Mouse (Mus musculus) hindbrain, embryonic 14.5 days (tissue): ENCODE data around the gene Ddah1. TPM values are rescaled to one million over a fixed set of nuclear protein-coding genes. Genes with fewer than 3 reads are reported as not detected.

Experiments
- ATAC-seq: fragments of 200-750 bp; cut with Nextera tagmentation; 2 replicates; pipeline ENCODE4 v1.8.0; 2017; ENCODE audit warnings: moderate number of reproducible peaks, mild to moderate bottlenecking, moderate TSS enrichment, moderate library complexity; ENCODE audit not compliant: low FRiP score
- DNase-seq: peaks from one replicate; pipeline ENCODE4 v3.0.0-alpha.2; 2015; ENCODE audit warnings: low spot score
- H3K27ac ChIP-seq: fragments of 300-500 bp; sonication (generic); 2 replicates; pipeline ENCODE4 v1.5.1; 2014; ENCODE audit warnings: mild to moderate bottlenecking, moderate library complexity
- H3K27me3 ChIP-seq: fragments of 300-500 bp; sonication (generic); 2 replicates; pipeline ENCODE4 v1.6.1; 2014; ENCODE audit warnings: mild to moderate bottlenecking, low read length, mixed read lengths; ENCODE audit not compliant: control insufficient read depth, insufficient read depth
- H3K36me3 ChIP-seq: fragments of 300-500 bp; sonication (generic); replicated peaks from 2 replicates; pipeline ENCODE4 v1.6.1; 2014; ENCODE audit not compliant: control insufficient read depth, insufficient read depth
- H3K4me1 ChIP-seq: fragments of 300-500 bp; sonication (generic); replicated peaks from 2 replicates; pipeline ENCODE4 v1.6.1; 2014; ENCODE audit warnings: antibody characterized with exemption, low read length, mixed read lengths; ENCODE audit not compliant: control insufficient read depth, insufficient read depth
- H3K4me2 ChIP-seq: fragments of 300-500 bp; sonication (generic); replicated peaks from 2 replicates; pipeline ENCODE4 v1.6.1; 2014; ENCODE audit warnings: mild to moderate bottlenecking, moderate library complexity
- H3K4me3 ChIP-seq: fragments of 300-500 bp; sonication (generic); replicated peaks from 2 replicates; pipeline ENCODE4 v1.5.1; 2014; ENCODE audit warnings: mild to moderate bottlenecking, low read length
- H3K9ac ChIP-seq: fragments of 300-500 bp; sonication (generic); 2 replicates; pipeline ENCODE4 v1.6.1; 2014
- H3K9me3 ChIP-seq: fragments of 300-500 bp; sonication (generic); 2 replicates; pipeline ENCODE4 v1.6.1; 2016; ENCODE audit warnings: low read length; ENCODE audit not compliant: control insufficient read depth
- WGBS: fragments of 180-500 bp; shearing (Covaris S2); extraction: QIAGEN DNeasy Blood & Tissue Kit; methylation state at CpG from one replicate; pipeline ENCODE4 v1.1.7; 2014; 5-methylcytosine and 5-hydroxymethylcytosine counted together
- polyA plus RNA-seq: library from polyadenylated mRNA; unstranded; fragments of >200 nt; fragmentation: Nextera tagmentation; extraction: Ambion mirVana; gene quantifications from 2 replicates; pipeline ENCODE4 v1.2.1, GENCODE M21; 2014

Gene Ddah1
- polyA plus RNA-seq, 1 experiment from 2014 or later: 102 TPM

DNA sequence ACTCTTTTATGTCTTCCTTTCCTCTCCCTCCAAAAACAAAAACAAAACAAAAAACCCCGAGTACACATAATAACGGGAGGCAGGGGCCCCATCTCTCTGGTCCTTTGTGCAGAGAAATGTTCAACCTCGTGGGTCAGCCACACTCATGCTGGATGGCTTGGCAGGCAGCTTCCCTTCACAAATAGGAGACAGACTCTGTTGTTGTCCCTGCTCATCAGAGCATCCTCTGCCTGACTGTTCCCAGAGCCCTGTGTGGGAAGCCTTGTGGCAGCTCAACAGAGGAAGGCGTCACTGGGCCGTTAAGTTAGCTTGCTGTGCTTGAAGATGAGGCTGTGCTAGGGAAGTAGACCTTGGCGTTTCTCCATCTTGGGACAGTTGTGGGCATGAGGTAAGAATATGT, 58.8 kb downstream of the Ddah1 start:
- H3K9ac ChIP-seq: no peak overlapping the region
- no peaks in the 10 kb centered on the region for H3K9me3 ChIP-seq
- peak; percentile 49; the same call in 1 of the 2 replicates for ATAC-seq
- H3K27me3 ChIP-seq: no peaks in the 10 kb centered on the region
- H3K4me3 ChIP-seq: no peak overlapping the region
- DNase-seq: no peak
- no peaks in the 10 kb centered on the region for H3K36me3 ChIP-seq
- no peak overlapping the region for H3K4me2 ChIP-seq
- peaks cover 4% of the 10 kb centered on the region; the same call in 1 of the 2 replicates for H3K4me1 ChIP-seq
- H3K27ac ChIP-seq: 0 out of 2 replicates have a peak overlapping the region, but pooled peaks have one; percentile 0
- 18% methylated on average over 6 of the region's 6 CpGs for WGBS

DNA sequence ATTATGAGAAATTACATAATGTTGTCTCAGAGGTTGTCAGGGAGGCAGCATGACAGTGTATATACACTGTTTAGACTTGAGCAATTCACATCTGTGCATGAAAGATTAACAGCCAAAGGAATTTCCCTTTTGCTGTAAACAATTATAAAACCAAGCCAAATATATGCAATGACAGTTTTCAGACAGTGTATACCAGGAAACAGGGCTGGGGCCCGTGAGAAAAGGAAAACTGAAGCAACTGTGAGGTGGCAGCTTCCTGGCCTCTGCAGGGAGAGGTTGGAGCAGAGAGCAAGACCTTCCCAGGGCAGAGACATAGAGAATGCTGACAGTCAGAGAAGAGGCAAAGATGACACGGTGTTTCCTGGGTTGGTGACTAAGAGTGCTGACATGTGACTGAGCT, 62.0 kb downstream of the Ddah1 start:
- no peak overlapping the region for H3K4me2 ChIP-seq
- no peak overlapping the region for H3K4me3 ChIP-seq
- H3K27ac ChIP-seq: no peak overlapping the region
- H3K36me3 ChIP-seq: no peaks in the 10 kb centered on the region
- H3K9me3 ChIP-seq: no peaks in the 10 kb centered on the region
- no peak overlapping the region for H3K9ac ChIP-seq
- H3K4me1 ChIP-seq: peaks cover 6% of the 10 kb centered on the region
- 80% methylated on average over 2 of the region's 2 CpGs for WGBS
- ATAC-seq (no peak), DNase-seq (no peak)
- no peaks in the 10 kb centered on the region for H3K27me3 ChIP-seq

DNA sequence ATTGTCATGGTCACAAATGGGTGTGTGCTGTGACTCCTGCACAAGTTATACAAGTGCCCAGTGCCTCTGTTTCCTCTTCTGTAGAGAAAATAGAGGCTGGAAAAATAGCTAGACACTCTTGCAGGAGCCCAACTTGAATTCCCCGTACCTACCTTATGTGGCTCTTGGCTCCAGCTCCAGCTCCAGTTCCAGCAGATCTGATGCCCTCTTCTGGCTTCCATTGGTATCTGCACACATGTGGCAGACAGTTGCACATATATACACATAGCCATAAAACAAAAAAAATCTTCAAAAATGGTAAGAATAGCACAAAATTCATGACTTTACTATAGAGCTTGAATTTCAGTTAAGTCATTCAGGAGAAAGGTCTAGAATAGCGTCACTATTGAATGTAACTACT, 62.5 kb downstream of the Ddah1 start:
- Histone ChIP-seq H3K27me3 (no peaks in the 10 kb centered on the region), H3K4me2 (no peak overlapping the region), H3K9ac (no peak overlapping the region), H3K27ac (no peak overlapping the region), H3K4me3 (no peak overlapping the region), H3K9me3 (no peaks in the 10 kb centered on the region), H3K36me3 (no peaks in the 10 kb centered on the region), H3K4me1 (peaks cover 10% of the 10 kb centered on the region)
- 97% methylated on average over 2 of the region's 2 CpGs for WGBS
- DNase-seq: no peak
- ATAC-seq: no peak

DNA sequence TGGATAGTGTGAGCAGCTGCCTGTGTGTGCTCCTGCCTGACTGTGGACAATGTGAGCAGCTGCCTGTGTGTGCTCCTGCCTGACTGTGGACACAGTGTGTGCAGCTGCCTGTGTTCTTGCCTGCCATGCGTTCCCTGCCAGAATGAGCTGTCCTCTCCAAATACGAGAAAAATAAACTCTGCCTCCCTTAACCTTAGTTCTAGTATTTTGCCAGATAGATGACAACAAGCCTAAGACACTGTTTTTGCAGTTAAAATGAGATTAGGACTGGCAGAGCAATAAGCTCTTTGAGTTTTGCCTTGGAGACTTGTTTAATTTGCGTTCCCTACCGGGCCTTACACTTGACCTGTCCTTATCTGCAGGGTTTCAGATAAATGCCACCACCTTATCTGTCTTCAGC, 63.7 kb downstream of the Ddah1 start:
- H3K9ac ChIP-seq: no peak overlapping the region
- no peaks in the 10 kb centered on the region for H3K27me3 ChIP-seq
- no peaks in the 10 kb centered on the region for H3K9me3 ChIP-seq
- 75% methylated on average over 4 of the region's 4 CpGs for WGBS
- H3K4me1 ChIP-seq: peaks cover 16% of the 10 kb centered on the region
- H3K4me3 ChIP-seq: no peak overlapping the region
- H3K4me2 ChIP-seq: no peak overlapping the region
- DNase-seq (no peak), ATAC-seq (no peak)
- no peaks in the 10 kb centered on the region for H3K36me3 ChIP-seq
- H3K27ac ChIP-seq: no peak overlapping the region

DNA sequence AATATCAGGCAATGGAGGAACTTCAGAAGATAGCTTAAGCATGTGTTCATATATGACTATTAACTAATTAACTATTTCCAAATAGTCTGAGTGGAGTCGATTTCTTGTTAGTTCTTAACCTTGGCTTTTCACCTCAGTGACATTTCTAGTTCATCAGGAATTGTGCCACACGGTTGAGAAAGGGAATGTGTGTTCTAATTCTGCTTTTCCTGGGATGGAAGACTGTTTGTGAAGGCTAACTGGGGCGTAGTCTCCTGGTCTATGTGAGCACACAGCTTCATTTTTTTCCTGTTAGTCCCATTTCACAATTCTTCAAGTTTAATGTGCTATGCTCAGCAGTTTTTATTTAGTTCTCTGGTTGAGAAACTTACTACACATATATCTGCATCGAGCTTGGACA, 65.2 kb downstream of the Ddah1 start:
- H3K4me1 ChIP-seq: peaks cover 21% of the 10 kb centered on the region

DNA sequence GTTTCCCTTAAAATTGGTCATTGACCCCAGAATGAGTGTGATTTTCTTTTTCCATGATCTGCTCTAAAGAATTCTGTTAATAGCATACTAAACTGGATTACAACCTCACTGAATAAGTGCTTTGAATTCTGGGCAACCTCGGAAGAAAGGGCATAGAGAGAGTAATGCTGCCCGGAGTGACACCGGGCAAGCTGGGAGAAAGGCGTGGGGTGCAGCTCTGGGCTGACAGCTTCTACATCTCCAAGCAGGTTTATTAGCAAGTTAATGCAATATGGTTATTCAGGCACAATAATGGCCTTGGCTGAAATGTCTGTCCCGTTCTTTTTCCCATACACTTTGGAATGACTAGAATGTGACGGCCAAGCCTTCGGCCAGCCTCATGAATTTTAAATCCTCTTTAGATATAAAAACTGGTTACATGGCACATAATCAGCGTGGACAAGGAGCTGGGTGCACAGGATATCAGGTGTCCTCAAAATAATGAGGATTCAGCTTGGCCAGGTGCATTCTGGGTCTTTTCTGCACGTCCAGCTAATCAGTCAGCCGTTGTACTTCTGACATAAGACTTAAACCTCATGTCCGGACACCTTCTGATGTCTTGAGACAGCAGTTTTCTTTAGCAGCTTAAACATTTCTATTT, 67.1 kb downstream of the Ddah1 start:
- no peak overlapping the region for H3K4me2 ChIP-seq
- H3K9me3 ChIP-seq: no peaks in the 10 kb centered on the region
- DNase-seq: no peak
- H3K27ac ChIP-seq: no peak overlapping the region
- H3K4me1 ChIP-seq: peaks cover 21% of the 10 kb centered on the region
- no peaks in the 10 kb centered on the region for H3K27me3 ChIP-seq
- peak; percentile 57 for ATAC-seq
- WGBS: 22% methylated on average over 11 of the region's 11 CpGs
- H3K4me3 ChIP-seq: no peak overlapping the region
- H3K9ac ChIP-seq: no peak overlapping the region
- H3K36me3 ChIP-seq: no peaks in the 10 kb centered on the region

More for the DNA sequence above, 65.2 kb downstream of the Ddah1 start:
- Histone ChIP-seq H3K9me3 (no peaks in the 10 kb centered on the region), H3K27me3 (no peaks in the 10 kb centered on the region), H3K4me2 (no peak overlapping the region), H3K36me3 (no peaks in the 10 kb centered on the region), H3K27ac (no peak overlapping the region), H3K9ac (no peak overlapping the region), H3K4me3 (no peak overlapping the region)
- no peak for DNase-seq
- ATAC-seq: no peak
- WGBS: 83% methylated on average over 4 of the region's 4 CpGs

DNA sequence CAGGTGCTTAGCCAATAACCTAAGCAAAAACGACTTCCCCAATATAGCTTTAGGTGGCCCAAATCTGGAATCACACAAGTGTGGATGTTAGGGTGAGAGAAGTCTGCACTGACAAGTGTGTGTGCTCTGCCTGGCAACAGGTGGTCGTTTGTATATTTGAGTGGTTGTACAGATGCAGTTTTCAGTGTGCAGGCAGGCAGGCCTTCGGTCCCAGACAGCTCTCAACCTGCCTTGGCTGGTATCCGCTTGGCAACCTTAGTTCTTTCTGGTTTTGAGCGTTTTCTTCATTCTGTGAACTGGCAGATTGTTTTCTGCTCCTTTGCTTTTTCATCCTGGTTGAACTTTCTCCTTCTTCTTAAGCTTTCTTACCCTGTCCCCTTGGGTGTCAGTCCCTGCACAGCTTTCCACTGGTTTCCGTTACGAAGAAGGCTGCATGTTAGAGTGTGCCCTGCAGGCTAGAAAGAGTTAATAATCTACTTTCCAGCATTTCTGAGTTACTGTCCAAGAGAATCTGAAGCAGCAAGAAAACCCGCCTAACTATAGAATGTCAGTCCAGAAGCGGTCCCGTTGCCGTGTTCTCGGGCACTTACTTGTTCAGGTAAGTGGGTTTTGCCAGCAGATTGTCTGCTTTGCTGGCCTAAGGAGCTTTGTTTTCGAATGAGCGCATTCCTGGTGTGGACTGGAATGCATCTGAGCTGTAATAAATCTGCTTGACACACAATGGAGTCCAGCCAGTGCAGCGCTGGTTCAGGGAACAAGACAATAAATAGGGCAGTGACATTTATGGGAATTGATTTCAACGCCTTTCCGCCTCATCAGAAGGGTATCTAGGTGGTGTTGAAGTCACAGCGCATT, 68.9 kb downstream of the Ddah1 start:
- no peaks in the 10 kb centered on the region for H3K27me3 ChIP-seq
- no peak overlapping the region for H3K9ac ChIP-seq
- ATAC-seq (0 out of 2 replicates have a peak, but pooled peaks have one; percentile 31), DNase-seq (peak; percentile 58)
- peak overlapping the region; percentile 33 for H3K27ac ChIP-seq
- H3K36me3 ChIP-seq: no peaks in the 10 kb centered on the region
- peak overlapping the region; percentile 28 for H3K4me2 ChIP-seq
- no peaks in the 10 kb centered on the region for H3K9me3 ChIP-seq
- H3K4me3 ChIP-seq: no peak overlapping the region
- H3K4me1 ChIP-seq: peaks cover 21% of the 10 kb centered on the region
- 28% methylated on average over 18 of the region's 18 CpGs for WGBS

DNA sequence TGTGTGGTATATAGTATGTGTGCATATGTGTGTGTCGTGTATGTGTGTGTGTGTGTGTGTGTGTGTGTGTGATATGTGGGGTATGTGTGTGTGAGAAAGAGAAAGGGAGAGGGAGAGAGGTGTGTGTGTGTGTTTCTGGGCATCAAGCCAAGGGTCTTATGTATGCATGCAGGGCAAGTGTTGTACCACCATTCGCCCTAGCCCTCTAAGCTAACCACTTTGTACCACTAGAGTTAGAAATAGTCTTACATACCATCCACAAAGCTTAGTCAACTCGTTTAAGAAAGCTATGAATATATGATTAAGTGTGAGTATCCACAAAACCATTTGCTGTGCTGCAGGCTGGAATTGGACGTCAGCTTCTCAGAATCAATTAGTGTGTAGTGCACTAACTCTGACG, 70.4 kb downstream of the Ddah1 start:
- Histone ChIP-seq H3K4me2 (no peak overlapping the region), H3K4me1 (peaks cover 21% of the 10 kb centered on the region), H3K36me3 (no peaks in the 10 kb centered on the region), H3K9me3 (no peaks in the 10 kb centered on the region), H3K27ac (no peak overlapping the region), H3K27me3 (no peaks in the 10 kb centered on the region), H3K4me3 (no peak overlapping the region), H3K9ac (no peak overlapping the region)
- 0 out of 2 replicates have a peak, but pooled peaks have one; percentile 9 for ATAC-seq
- 57% methylated on average over 5 of the region's 5 CpGs for whole genome bisulfite sequencing
- DNase-seq: no peak

DNA sequence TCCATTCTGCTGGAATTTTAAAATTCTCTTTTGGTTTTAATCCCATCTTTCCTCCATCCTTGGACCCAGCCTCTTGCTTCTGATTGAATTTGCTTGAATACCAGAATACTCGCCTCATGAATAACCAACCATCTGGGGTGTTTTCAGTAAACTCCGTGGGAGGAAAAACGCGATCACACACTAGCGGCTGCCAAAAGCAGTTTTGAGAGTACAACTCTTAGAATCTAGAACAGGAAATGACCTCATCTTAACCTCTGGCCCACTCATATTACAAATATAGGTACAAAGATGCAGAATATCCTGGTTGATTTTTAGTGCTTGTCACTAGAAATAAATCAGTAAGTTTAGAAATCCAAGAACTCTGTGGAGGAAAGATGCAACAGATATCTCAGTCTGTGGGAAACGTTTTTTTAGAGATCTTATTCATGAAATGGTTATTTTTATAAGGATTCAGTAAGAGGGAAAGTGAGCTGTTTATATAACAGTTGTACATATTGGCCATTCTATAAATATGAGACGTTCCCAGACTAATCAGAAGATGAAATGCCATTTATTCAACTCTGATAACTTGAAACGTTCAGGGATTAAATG, 75.6 kb downstream of the Ddah1 start:
- no peak for DNase-seq
- 73% methylated on average over 8 of the region's 8 CpGs for WGBS
- H3K9ac ChIP-seq: no peak overlapping the region
- H3K27ac ChIP-seq: no peak overlapping the region
- no peak for ATAC-seq
- H3K4me2 ChIP-seq: no peak overlapping the region
- H3K9me3 ChIP-seq: no peaks in the 10 kb centered on the region
- no peaks in the 10 kb centered on the region for H3K27me3 ChIP-seq
- no peak overlapping the region for H3K4me3 ChIP-seq
- H3K36me3 ChIP-seq: no peaks in the 10 kb centered on the region
- no peaks in the 10 kb centered on the region for H3K4me1 ChIP-seq
